Mouse (Mus musculus) left cerebral cortex, adult 9 months (tissue): ENCODE results near the gene Setdb1.

Source experiments
- DNase-seq, 2 experiments: peaks; one replicate each; pipeline ENCODE4 v3.0.0; 2022; ENCODE audit warnings: low spot score in 2 of 2

The Setdb1 gene

DNA sequence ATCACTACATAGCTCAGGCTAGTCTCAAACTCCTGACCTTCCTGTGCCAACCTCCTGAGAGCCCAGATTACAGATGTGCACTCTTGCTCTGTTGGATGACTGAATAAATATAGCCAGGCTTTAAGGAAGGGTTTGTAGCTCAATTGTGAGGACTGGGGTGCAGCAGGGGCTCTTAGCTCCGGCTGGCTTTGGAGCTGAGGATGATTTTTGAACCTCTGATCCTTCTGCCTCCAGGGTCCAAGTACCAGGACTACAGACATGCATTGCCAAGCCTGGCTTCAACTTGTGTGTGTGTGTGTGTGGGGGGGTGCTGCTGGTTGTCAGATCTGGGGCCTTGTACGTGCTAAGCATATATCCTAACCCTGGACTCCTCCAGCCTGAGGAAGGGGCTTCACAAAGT is 64.1 kb downstream of the Setdb1 start:
- no peak for DNase-seq

DNA sequence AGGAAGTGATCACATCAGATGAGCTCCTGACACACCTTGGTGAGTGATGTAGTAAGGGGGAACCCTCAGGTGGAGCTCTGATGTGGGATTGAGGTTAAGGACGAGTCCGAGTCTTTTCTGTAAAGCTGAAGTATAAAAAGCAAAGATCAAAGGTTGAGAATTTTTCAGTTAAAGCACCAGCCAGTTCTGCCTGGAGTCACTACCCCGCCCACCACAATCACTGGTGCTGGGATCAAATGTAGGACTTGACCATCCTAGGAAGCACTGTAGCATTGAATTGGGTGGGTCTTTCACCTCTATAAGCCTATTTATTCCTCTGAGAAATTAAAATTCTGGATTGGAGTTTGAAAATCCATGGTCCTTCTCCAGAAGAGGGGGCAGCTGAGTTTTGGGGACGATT is 66.0 kb downstream of the Setdb1 start:
- DNase-seq = no peak

DNA sequence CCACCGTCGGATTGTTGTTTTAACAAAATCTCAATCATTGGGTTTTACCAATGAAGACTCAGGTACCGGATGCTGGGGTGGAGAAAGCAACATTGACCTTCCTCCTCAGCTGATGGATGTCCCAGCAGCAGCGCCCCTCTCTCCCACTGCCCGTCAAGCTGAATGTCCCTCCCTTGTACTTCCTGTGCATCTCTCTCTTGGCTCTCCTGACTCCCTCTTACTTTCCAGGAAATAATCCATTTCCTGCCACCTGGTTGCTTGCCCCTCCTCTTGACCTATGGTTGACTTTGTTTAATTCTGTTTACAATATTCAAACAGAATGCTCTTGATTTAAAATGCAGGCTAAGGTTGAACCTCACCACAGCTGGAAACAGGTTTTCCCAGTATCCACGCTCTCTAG is 66.8 kb downstream of the Setdb1 start:
- DNase-seq = no peak

- no peak for DNase-seq
These were observed 67.6 kb downstream of the Setdb1 start for GRCm38 (mm10) chr3:95289419-95289818.

DNA sequence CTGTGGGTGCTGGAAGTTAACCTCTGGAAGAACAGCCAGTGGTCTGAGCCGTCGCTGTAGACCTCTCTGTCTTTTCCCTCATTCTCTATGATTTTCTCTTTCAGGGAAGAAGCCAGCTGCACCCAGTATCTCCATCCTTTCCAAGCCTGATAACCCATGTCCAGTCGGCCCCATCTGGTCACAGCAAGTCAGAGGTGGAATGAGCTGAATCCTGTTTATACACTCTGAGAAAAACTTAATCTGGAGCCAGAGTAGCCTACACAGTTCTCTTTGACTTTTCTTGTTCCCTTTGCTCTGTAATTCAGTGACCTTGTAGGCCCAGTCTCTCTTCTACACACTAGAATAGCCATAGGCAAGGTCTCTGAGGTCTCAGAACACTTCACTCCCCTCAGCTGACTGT is 69.5 kb downstream of the Setdb1 start:
- no peak for DNase-seq

DNA sequence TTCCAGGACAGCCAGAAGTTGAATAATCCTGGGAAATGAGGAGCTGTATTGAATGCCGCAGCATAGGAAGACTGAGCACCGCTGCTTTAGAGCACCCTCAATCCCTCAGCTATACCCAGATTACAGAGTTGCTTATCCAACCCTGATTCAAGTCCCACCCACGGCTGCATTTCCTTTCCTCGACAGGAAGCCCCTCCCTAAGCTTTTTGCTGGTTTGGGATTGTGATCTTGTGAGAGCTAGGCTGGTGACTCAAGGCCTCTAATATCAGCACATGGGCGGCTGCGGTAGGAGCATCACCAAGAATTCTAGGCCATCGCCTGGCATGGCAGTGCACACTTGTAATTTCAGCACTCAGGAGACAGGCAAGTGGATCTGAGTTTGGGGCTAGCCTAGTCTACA is 70.5 kb downstream of the Setdb1 start:
- no peak for DNase-seq

DNA sequence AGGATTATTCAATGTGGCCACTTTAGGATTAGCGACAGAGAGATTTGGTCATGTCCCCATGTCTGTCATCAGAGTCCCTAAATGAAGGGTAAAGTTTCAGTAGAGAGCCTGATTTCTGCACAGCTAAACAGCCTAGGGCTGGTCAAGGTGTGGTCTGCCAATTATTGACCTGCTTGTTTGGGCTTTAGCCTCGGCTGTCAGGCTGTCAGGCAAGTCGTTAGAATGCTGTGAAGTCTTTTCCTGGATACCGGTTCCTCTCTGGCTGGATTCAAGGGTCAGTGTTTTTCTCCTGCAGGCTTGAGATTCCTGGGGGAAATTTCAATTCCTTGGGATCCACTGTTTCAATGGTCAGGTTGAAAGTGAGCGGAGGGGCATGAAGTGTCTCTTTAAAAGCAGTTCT is 71.0 kb downstream of the Setdb1 start:
- DNase-seq = no peak

GRCm38 (mm10) chr3:95285390-95285789 is 71.6 kb downstream of the Setdb1 start:
- DNase-seq = no peak

DNA sequence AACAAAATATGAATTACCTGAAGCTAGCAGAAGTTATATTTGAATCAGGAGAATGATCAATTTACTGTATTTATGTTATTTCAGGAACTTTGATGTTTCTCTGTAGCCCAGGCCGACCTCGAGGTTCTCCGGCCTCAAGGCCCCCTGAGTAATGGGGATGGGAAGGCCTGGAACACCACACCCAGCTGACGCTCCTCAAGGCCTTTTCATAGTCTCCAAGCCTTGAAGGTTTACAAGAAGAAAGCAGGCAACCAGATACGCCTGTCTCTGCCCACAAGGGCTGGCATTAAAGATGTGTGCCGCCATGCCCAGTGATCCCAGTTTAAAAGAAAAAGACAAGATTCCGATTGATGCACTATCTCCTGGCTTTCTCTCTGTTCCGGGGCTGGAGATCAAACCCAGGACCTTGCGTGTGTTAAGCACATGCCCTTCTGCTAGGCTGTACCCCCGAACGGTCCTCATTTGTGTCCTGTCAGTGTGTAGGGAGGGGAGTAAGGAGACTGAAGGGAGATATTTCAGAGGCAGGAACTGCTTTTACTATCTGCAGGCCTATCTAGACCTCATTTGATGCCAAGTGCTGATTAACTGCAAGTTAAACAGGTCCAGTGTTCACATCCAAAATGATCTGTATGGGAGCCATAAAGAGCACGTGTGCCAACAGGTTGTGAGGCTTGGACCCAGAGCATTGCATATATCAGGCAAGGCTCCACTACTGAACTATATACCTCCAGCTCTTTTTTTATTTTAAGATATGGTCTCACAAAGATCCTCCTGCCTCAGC is 72.3 kb downstream of the Setdb1 start:
- no peak for DNase-seq

DNA sequence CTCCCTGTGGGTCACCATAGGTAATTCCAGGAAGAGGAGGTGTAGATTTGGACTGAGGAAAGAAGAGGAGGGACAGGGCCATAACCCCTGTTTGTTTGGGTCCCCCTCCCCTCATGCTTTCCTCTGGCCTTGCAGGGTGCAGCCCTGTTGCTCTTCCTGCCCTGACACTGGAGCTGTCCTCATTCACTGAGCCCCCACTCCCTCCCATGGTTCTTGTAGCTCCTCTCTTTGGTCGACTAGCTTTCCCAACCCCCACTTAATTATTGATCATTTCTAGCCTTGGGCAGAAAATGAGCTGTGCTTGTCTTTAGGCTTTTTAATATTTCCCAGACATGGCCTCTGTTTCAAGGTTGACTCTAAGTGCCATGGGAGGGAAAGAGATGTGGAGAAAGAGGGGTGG is 72.9 kb downstream of the Setdb1 start:
- no peak for DNase-seq

GRCm38 (mm10) chr3:95283589-95283941 is 73.4 kb downstream of the Setdb1 start:
- no peak for DNase-seq

DNA sequence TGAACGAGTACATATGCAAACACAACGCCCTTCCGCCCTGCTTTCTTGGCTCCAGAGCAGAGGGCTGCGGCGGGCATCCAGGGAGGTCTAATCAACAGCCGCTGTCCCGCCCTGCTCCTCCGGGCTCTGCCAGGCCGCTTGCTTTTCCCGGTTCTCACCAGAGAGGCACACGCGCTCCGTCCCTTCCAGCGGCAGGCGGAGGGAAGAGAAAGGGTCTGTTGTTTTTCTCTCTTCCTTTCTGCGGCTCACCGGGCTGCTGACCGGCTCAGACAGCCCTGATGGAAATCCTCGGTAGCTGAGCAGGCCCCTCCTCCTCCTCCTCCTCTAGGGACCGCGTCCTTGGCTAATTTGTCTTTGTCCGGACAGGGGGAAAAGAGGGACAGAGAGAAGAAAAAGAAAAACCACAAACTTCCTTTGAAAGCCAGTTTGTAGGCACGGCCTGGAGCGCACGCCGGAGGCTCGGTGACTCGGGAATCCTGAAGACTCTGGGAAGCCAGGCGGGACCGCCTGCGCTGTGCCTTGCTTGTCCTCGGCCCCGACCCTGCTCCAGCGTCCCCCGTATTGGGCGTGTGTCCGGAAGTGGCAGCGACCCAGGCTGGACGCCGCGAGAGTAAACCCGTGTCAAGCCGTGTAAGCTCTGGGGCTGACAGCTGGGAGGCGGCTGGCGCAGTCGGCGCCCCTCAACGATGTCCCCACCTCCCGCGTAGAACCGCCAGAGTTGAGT is 74.0 kb downstream of the Setdb1 start:
- DNase-seq = peak in 1 of 2 experiments; percentile 71

DNA sequence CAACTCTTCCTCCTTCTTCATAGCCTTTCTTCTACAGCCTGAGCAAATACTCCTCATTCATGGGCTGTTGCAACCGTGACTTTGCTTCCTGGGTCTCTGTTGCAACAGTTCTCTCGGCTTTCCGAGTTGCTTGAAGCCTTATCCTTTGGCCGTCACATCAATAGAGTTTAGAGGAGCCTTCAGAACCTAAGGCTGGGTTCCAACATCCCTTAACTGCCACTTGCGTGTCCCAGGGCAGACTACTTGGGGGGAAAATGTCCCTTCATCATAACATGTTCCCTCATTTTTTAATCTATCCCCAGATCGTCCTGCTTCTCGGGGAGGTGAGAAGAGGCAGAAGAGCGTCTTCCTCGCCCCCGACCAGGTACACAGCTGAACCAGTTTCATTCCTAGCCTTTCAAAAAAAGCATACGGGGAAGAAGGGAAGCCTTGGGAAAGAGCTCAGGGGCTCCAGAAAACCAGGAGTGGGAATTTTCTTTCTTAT is 74.6 kb downstream of the Setdb1 start:
- peak in 1 of 2 experiments; percentile 37 for DNase-seq

DNA sequence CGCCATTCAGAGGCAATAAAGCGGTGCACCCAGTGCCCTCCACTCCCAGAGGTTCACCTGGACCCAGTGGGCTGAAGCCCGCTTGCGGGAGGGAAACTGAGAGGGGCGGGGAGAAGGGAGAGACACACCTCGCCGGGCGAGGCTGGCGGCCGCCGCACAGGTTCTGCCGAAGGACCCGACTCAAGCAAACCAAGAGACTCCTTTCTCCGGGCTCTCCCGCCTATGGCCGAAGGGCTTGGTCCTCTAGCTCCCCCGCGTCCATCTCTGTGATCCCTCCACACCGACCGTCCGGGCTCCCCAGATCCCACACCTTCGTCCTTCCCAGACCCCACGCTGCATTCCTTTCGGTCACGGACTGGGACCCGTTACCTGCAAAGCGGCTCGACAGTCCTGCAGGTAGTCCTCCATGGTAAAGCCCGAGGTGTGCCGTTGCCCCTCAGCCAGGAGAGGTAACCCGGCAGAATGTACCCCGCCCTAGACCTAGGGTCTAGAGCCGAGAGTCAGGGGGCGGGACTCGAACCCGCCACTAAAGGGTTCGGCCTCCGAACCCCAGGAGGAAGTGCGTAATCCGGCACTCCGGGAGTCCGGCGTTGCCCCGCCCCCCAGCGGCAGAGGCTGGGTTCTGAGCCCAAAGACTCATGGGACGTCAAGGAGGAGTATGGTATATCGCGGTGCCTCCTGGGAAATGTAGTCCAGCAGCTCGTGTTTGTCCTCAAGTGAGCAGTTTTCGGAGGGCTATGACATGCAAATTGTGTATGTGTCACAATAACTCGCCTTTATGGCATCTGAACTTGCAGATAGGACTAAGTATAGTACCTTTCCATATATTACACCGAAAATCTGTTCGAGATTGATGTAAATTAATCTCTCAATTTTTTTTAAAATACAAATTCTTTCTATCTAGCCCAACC is 75.5 kb downstream of the Setdb1 start, which contains the start of the genes Mindy1 and Prune1:
Gene Mindy1, plus strand, starts transcription at position 130 of the 911 bp plus-strand sequence.
Gene Prune1, minus strand, starts transcription at position 861 of the 911 bp plus-strand sequence.
- DNase-seq = peak; percentile 96 to 99

DNA sequence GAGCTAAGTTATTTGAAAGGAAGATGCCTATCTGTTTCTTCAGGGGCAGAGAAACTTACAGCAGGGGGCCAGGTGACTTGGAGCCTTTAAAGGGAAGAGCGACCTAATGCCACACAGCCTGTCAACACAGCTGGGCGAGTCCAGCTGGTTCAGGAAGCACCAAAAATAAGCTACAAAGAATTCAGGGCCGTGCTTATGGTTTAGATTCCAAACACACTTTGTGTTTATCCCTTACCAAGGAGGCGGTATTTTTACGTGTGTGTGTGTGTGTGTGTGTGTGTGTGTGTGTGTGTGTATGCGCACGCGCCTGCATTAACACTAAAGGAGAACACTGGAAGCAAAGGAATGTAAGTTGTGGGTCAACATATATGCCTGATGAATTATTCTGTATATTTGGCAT is 76.3 kb downstream of the Setdb1 start:
- DNase-seq = no peak

DNA sequence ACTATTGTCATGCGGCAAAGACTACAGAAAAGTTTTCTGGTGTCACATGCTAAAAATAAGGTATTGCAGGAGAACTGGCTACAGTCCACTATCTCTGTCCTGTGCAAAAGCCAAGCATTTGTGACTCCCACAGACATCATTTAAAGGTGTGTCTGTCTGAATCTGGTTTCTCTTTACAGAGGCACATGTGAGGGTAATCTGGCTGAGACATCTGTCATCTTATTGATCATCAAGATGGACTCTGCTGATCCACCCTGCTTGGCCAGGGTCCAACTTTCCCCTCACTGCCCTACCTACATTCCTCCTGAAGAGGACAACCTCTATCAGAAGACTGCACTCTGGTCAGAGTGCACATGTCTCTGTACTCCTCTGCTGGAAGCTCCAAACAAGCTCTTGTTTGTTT is 79.9 kb downstream of the Setdb1 start:
- DNase-seq = no peak

DNA sequence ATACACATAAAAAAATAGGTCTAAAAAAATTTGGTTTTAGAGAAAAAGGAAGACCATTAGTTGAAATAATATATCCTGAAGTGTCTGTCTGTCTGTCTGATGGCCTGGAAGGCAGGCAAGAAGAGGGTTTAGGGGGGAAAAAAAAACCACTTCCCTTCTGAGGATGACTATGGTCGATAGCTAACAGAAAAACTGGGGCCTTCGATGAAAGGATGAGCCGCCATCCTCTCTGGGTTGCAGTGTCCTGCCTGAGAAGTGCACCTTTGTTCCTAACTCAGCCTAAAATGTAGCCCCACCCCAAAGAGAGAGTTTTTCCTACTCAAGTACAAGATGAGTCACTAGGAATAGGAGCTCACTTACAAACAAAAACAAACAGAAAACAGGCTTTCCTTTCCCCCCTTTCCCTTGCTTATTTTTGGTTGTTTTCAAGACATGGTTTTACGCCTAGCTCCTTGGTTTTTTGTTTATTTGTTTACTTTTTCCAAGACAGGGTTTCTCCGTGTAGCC is 80.5 kb downstream of the Setdb1 start:
- DNase-seq = no peak

DNA sequence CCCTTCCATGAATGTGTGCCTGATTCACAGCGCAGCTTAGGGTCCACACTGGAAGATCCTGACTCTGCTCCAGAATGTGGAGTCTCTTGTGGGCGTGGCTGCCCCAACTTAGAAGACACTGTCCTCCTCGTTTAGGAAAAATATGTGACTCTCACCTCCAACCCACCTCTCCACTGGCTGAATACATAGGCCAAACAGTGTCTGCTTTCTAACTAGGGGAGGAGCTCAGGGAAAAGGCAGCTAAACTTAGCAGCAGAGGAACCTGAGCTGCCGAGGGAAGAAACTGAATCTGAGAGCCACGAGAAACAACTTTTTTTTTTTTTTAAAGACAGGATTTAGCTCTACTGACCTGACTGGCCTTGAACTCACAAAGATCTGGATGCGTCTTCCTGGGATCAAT is 81.8 kb downstream of the Setdb1 start:
- no peak for DNase-seq

GRCm38 (mm10) chr3:95274453-95274852 is 82.5 kb downstream of the Setdb1 start:
- no peak for DNase-seq
